Comparison of ENCODE assay signal across 8 mouse cellular contexts in genomic region chr11:78490781-78491241, GRCm38 (mm10). TPM values are rescaled to one million over a fixed set of nuclear protein-coding genes. Genes with fewer than 3 reads are reported as not detected.
DNase-seq lines count a peak whose midpoint lies in the region; ATAC-seq and TF ChIP-seq lines count a peak whose summit lies in the region.

No protein-coding gene starts in this region.

- TF ChIP-seq CTCF in intestine, postnatal 0 days (IDR thresholded peaks at IDR 0.05; ENCODE audit: low read depth), result peak; percentile 66

- H3K9ac ChIP-seq in heart, embryonic 12.5 days, result no peak overlapping the region
- H3K9ac ChIP-seq in forebrain, embryonic 13.5 days, result peak overlapping the region; percentile 54; the same call in 1 of the 2 replicates
- no peak overlapping the region for H3K9ac ChIP-seq in intestine, postnatal 0 days (ENCODE audit: low read depth, low read length)
- H3K9ac ChIP-seq in liver, embryonic 12.5 days, result no peak overlapping the region

- H3K27me3 ChIP-seq in heart, embryonic 12.5 days (replicated peaks), result peaks cover 90% of the 10 kb centered on the region
- H3K27me3 ChIP-seq in forebrain, embryonic 13.5 days, result peaks cover 50% of the 10 kb centered on the region
- H3K27me3 ChIP-seq in intestine, postnatal 0 days (replicated peaks; ENCODE audit: control insufficient read depth, insufficient read depth, low read length), result peaks cover 68% of the 10 kb centered on the region
- H3K27me3 ChIP-seq in liver, embryonic 12.5 days (replicated peaks), result peaks cover 96% of the 10 kb centered on the region

- intact Hi-C loops in heart, postnatal 36 days (cut with DNase I), result no loop called here

- peak overlapping the region; percentile 60 for H3K4me2 ChIP-seq in heart, embryonic 12.5 days
- H3K4me2 ChIP-seq in forebrain, embryonic 13.5 days, result peak overlapping the region; percentile 54
- peak overlapping the region; percentile 47 for H3K4me2 ChIP-seq in intestine, postnatal 0 days (replicated peaks; ENCODE audit: low read depth)
- peak overlapping the region; percentile 47 for H3K4me2 ChIP-seq in liver, embryonic 12.5 days

- ATAC-seq in heart, embryonic 12.5 days (ENCODE audit: insufficient number of reproducible peaks, low FRiP score), result no peak
- ATAC-seq in forebrain, embryonic 13.5 days, result peak; percentile 82
- ATAC-seq in intestine, postnatal 0 days, result no peak
- ATAC-seq in liver, embryonic 12.5 days, result no peak

- no peaks in the 10 kb centered on the region; the same call in 1 of the 2 replicates for H3K9me3 ChIP-seq in heart, embryonic 12.5 days (replicated peaks)
- H3K9me3 ChIP-seq in forebrain, embryonic 13.5 days (replicated peaks), result no peaks in the 10 kb centered on the region
- no peaks in the 10 kb centered on the region for H3K9me3 ChIP-seq in intestine, postnatal 0 days (ENCODE audit: control insufficient read depth)
- no peaks in the 10 kb centered on the region for H3K9me3 ChIP-seq in liver, embryonic 12.5 days (replicated peaks)

- DNase-seq in heart, postnatal 36 days, result no peak
- DNase-seq in right cerebral cortex, postnatal 10 days (ENCODE audit: low spot score in 2 of 2), result peak; percentile 67 to 76
- DNase-seq in T-cell, adult 2 months (ENCODE audit: low spot score), result no peak

- H3K27ac ChIP-seq in heart, embryonic 12.5 days (ENCODE audit: poor library complexity, severe bottlenecking), result no peak overlapping the region
- H3K27ac ChIP-seq in brown adipose tissue, adult 24 weeks (replicated peaks; ENCODE audit: low read depth, low read length), result no peak overlapping the region
- H3K27ac ChIP-seq in forebrain, embryonic 13.5 days, result peak overlapping the region; percentile 48; the same call in 1 of the 2 replicates
- H3K27ac ChIP-seq in intestine, postnatal 0 days (ENCODE audit: low read depth, low read length), result no peak overlapping the region
- no peak overlapping the region for H3K27ac ChIP-seq in liver, embryonic 12.5 days

- peak overlapping the region; percentile 27 for H3K4me3 ChIP-seq in heart, embryonic 12.5 days
- H3K4me3 ChIP-seq in brown adipose tissue, adult 24 weeks (ENCODE audit: insufficient read depth, low read depth, low read length), result peak overlapping the region; percentile 11; the same call in 1 of the 2 replicates
- H3K4me3 ChIP-seq in forebrain, embryonic 13.5 days, result peak overlapping the region; percentile 32
- H3K4me3 ChIP-seq in intestine, postnatal 0 days (ENCODE audit: low read depth, low read length), result peak overlapping the region; percentile 26
- peak overlapping the region; percentile 26 for H3K4me3 ChIP-seq in liver, embryonic 12.5 days

- 0 out of 2 replicates have a peak, but pooled peaks cover 8% of the 10 kb centered on the region for H3K4me1 ChIP-seq in heart, embryonic 12.5 days (replicated peaks)
- no peaks in the 10 kb centered on the region for H3K4me1 ChIP-seq in brown adipose tissue, adult 24 weeks (ENCODE audit: control insufficient read depth, insufficient read depth, insufficient read length, low read length)
- H3K4me1 ChIP-seq in forebrain, embryonic 13.5 days, result peaks cover 22% of the 10 kb centered on the region
- H3K4me1 ChIP-seq in intestine, postnatal 0 days (replicated peaks; ENCODE audit: control insufficient read depth, insufficient read depth, low read length), result no peaks in the 10 kb centered on the region; the same call in 1 of the 2 replicates
- H3K4me1 ChIP-seq in liver, embryonic 12.5 days, result no peaks in the 10 kb centered on the region

- WGBS in heart, embryonic 12.5 days, result 11% methylated on average over 47 of the region's 48 CpGs
- 6% methylated on average over 48 of the region's 48 CpGs for WGBS in forebrain, embryonic 13.5 days
- 10% methylated on average over 48 of the region's 48 CpGs for WGBS in intestine, postnatal 0 days
- 11% methylated on average over 46 of the region's 48 CpGs for WGBS in liver, embryonic 12.5 days (ENCODE audit: insufficient replicate concordance)

- no peaks in the 10 kb centered on the region for H3K36me3 ChIP-seq in heart, embryonic 12.5 days
- H3K36me3 ChIP-seq in forebrain, embryonic 13.5 days (ENCODE audit: poor library complexity, severe bottlenecking), result peaks cover 20% of the 10 kb centered on the region
- no peaks in the 10 kb centered on the region for H3K36me3 ChIP-seq in intestine, postnatal 0 days (ENCODE audit: control insufficient read depth, insufficient read depth)
- H3K36me3 ChIP-seq in liver, embryonic 12.5 days, result no peaks in the 10 kb centered on the region

RNA-seq across cellular contexts. Expression of gene Sarm1, which starts 6.7 kb away (rescaled TPM):
- polyA plus RNA-seq in heart, embryonic 12.5 days (2016; fragmentation: Nextera tagmentation; extraction: Ambion mirVana), result 0.31 and 0.40 TPM in 2 replicates
- under 1 TPM; 0.46 to 0.50 TPM for total RNA-seq in heart, postnatal 36 days (2021)
- polyA plus RNA-seq in brown adipose tissue, adult 24 weeks (2012; ENCODE audit: insufficient read depth, insufficient read length, missing spikeins), result not detected in 2 replicates
- 34.6 and 36.2 TPM in 2 replicates for polyA plus RNA-seq in forebrain, embryonic 13.5 days (2015; fragmentation: Nextera tagmentation; extraction: Ambion mirVana)
- polyA plus RNA-seq in intestine, postnatal 0 days (2015; fragmentation: Nextera tagmentation; extraction: Ambion mirVana), result 0.94 and 1.0 TPM in 2 replicates
- 0.25 and 0.38 TPM in 2 replicates for polyA plus RNA-seq in liver, embryonic 12.5 days (2016; fragmentation: Nextera tagmentation; extraction: Ambion mirVana)

RNA-seq across cellular contexts. Expression of gene Vtn, which starts 8.1 kb away (rescaled TPM):
- polyA plus RNA-seq in heart, embryonic 12.5 days (2016; fragmentation: Nextera tagmentation; extraction: Ambion mirVana), result 0.45 and 3.6 TPM in 2 replicates
- 10 to 100 TPM; 20.9 to 22.9 TPM for total RNA-seq in heart, postnatal 36 days (2021)
- 6.4 and 10.8 TPM in 2 replicates for polyA plus RNA-seq in brown adipose tissue, adult 24 weeks (2012; ENCODE audit: insufficient read depth, insufficient read length, missing spikeins)
- 38.4 and 53.3 TPM in 2 replicates for polyA plus RNA-seq in forebrain, embryonic 13.5 days (2015; fragmentation: Nextera tagmentation; extraction: Ambion mirVana)
- 0.85 and 1.2 TPM in 2 replicates for polyA plus RNA-seq in intestine, postnatal 0 days (2015; fragmentation: Nextera tagmentation; extraction: Ambion mirVana)
- 206 and 223 TPM in 2 replicates for polyA plus RNA-seq in liver, embryonic 12.5 days (2016; fragmentation: Nextera tagmentation; extraction: Ambion mirVana)

RNA-seq across cellular contexts. Expression of gene Sebox, which starts 12.4 kb away (rescaled TPM):
- polyA plus RNA-seq in heart, embryonic 12.5 days (2016; fragmentation: Nextera tagmentation; extraction: Ambion mirVana), result not detected in 2 replicates
- total RNA-seq in heart, postnatal 36 days (2021), result not detected
- not detected in 2 replicates for polyA plus RNA-seq in brown adipose tissue, adult 24 weeks (2012; ENCODE audit: insufficient read depth, insufficient read length, missing spikeins)
- polyA plus RNA-seq in forebrain, embryonic 13.5 days (2015; fragmentation: Nextera tagmentation; extraction: Ambion mirVana), result 0.14 and 0.36 TPM in 2 replicates
- polyA plus RNA-seq in intestine, postnatal 0 days (2015; fragmentation: Nextera tagmentation; extraction: Ambion mirVana), result not detected in 2 replicates
- polyA plus RNA-seq in liver, embryonic 12.5 days (2016; fragmentation: Nextera tagmentation; extraction: Ambion mirVana), result 0.12 TPM in 1 of 2 replicates, not detected in the other

RNA-seq across cellular contexts. Expression of gene Tmem199, which starts 21.2 kb away (rescaled TPM):
- polyA plus RNA-seq in heart, embryonic 12.5 days (2016; fragmentation: Nextera tagmentation; extraction: Ambion mirVana), result 49.6 and 49.9 TPM in 2 replicates
- 10 to 100 TPM in 1 of 2 experiments, 1 to 10 TPM in 1; 9.4 to 10.3 TPM for total RNA-seq in heart, postnatal 36 days (2021)
- polyA plus RNA-seq in brown adipose tissue, adult 24 weeks (2012; ENCODE audit: insufficient read depth, insufficient read length, missing spikeins), result 21.4 and 27.2 TPM in 2 replicates
- polyA plus RNA-seq in forebrain, embryonic 13.5 days (2015; fragmentation: Nextera tagmentation; extraction: Ambion mirVana), result 85.9 and 86.6 TPM in 2 replicates
- 49.2 and 51.2 TPM in 2 replicates for polyA plus RNA-seq in intestine, postnatal 0 days (2015; fragmentation: Nextera tagmentation; extraction: Ambion mirVana)
- polyA plus RNA-seq in liver, embryonic 12.5 days (2016; fragmentation: Nextera tagmentation; extraction: Ambion mirVana), result 40.6 and 41.7 TPM in 2 replicates

RNA-seq across cellular contexts. Expression of gene Poldip2, which starts 21.2 kb away (rescaled TPM):
- 146 TPM in 2 replicates for polyA plus RNA-seq in heart, embryonic 12.5 days (2016; fragmentation: Nextera tagmentation; extraction: Ambion mirVana)
- total RNA-seq in heart, postnatal 36 days (2021), result 100 to 1,000 TPM; 151 to 156 TPM
- polyA plus RNA-seq in brown adipose tissue, adult 24 weeks (2012; ENCODE audit: insufficient read depth, insufficient read length, missing spikeins), result 190 and 193 TPM in 2 replicates
- 170 and 176 TPM in 2 replicates for polyA plus RNA-seq in forebrain, embryonic 13.5 days (2015; fragmentation: Nextera tagmentation; extraction: Ambion mirVana)
- 65.8 and 67.1 TPM in 2 replicates for polyA plus RNA-seq in intestine, postnatal 0 days (2015; fragmentation: Nextera tagmentation; extraction: Ambion mirVana)
- 96.0 and 96.7 TPM in 2 replicates for polyA plus RNA-seq in liver, embryonic 12.5 days (2016; fragmentation: Nextera tagmentation; extraction: Ambion mirVana)

Comparison
In these comparisons a context has a peak if more than half of its experiments do, and no peak if none do; other contexts are left out.
1. DNase-seq: peak in right cerebral cortex, postnatal 10 days (2 of 2); none in heart, postnatal 36 days (0 of 2) and T-cell, adult 2 months (single experiment).
2. RNA of gene Sarm1, which starts 6.7 kb away (polyA plus RNA-seq): 34.6 to 36.2 TPM in forebrain, embryonic 13.5 days; 0.94 to 1.0 TPM in intestine, postnatal 0 days, 0.31 to 0.40 TPM in heart, embryonic 12.5 days, not detected in brown adipose tissue, adult 24 weeks and 0.25 to 0.38 TPM in liver, embryonic 12.5 days; every median in the first group is over 10 times any median in the second.
3. Peak in every context shown above with its lines, with median percentiles within 50 percentile points of each other: H3K4me2 ChIP-seq and H3K4me3 ChIP-seq.